Mouse (Mus musculus): ENCODE data around the gene Vbp1. TPM values are rescaled to one million over a fixed set of nuclear protein-coding genes. Genes with fewer than 3 reads are reported as not detected.
"Not testable (repeated sequence)": the region's sequence is repeated elsewhere in the genome, so short reads cannot be mapped to it uniquely, and the experiment has no call there.

The Vbp1 gene
- polyA plus RNA-seq (2014; fragmentation: Nextera tagmentation; extraction: Ambion mirVana): 146 and 155 TPM in 2 replicates

DNA sequence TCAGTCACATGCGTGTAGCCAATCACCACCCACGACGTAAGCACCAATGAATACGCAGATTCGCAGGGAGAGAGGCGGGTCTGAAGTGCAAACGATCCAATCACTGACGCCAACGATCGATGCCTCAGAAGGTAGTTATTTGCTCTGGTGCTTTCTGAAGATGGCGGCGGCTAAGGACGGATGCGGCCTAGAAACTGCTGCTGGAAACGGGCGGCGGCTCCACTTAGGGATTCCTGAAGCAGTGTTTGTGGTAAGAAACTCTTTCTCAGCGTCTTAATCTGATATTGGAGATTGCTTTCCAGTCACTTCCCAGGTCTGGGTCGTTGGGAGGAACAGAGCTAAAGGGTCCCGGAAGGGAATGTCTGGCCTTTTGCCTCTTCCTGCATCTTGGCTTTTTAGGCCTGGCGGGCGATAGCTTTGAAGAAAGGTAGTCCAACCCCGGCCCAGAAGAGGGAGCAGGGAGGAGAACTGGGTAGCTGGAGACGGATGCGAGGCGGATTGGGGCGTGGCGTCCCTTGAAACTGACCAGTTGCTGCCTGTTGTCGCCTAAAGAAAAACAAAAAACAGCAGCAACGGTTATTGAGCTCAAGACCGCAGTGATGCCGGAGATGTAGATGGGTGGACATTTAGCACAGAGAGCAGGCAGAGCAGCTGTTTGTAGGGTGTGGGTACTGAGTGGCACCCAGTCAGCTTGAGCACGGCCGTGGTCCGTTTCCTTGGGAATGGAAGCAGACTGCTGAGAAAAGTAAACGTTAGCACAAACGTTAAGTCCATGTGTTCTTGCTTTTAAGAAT, at the start of gene Vbp1:
Gene Vbp1, plus strand, starts transcription at position 121 of the 794 bp plus-strand sequence.
- peak; percentile 99 for ATAC-seq (replicated peaks; ENCODE audit: low FRiP score, low TSS enrichment, low read depth)
- peak; percentile 81 for DNase-seq (ENCODE audit: low spot score)

DNA sequence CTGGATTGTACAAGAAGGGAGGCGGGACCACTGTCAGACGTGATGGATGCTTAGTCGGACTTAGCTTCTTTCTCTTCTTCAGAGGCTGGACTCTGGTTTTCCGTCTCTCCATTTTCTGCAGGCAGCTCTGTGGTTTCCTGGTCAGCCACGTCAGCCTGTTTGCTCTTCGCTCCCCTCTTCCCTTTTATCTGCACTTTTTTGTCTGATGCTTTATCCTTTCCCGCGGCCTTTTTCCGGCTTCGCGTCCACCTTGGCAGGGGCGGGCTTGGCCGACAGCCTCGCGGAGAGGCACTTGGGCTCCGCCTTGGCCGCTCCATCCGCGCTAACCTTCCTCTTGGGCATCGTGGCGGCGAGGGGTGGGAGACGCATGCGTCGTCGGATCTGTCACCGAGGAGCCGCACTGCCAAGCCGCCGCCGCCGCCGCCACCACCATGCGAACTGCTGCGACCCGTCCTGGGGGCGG, 38.9 kb upstream of the Vbp1 start:
- H3K27me3 ChIP-seq (replicated peaks; ENCODE audit: control insufficient read depth, insufficient read depth, low read length); H3K27ac ChIP-seq (ENCODE audit: low read depth); H3K36me3 ChIP-seq (ENCODE audit: control insufficient read depth, insufficient read depth, low read length); H3K4me1 ChIP-seq (replicated peaks; ENCODE audit: control insufficient read depth, insufficient read depth, low read length); H3K9me3 ChIP-seq (ENCODE audit: control insufficient read depth, low read length): not testable (repeated sequence)
- peak; percentile 77 for ATAC-seq (replicated peaks; ENCODE audit: low FRiP score, low TSS enrichment, low read depth)
- WGBS: 10% methylated on average over 37 of the region's 37 CpGs
- Histone ChIP-seq H3K9ac (ENCODE audit: low read length) (peak overlapping the region; percentile 30), H3K4me3 (ENCODE audit: low read depth, low read length) (peak overlapping the region; percentile 32), H3K4me2 (ENCODE audit: low read length) (peak overlapping the region; percentile 42)
- peak; percentile 79 for DNase-seq (ENCODE audit: low spot score)

More for the DNA sequence above, at the start of gene Vbp1:
- Histone ChIP-seq H3K36me3 (ENCODE audit: control insufficient read depth, insufficient read depth, low read length) (0 out of 2 replicates have a peak, but pooled peaks cover 3% of the 10 kb centered on the region), H3K4me1 (replicated peaks; ENCODE audit: control insufficient read depth, insufficient read depth, low read length) (no peaks in the 10 kb centered on the region; the same call in 1 of the 2 replicates), H3K27me3 (replicated peaks; ENCODE audit: control insufficient read depth, insufficient read depth, low read length) (no peaks in the 10 kb centered on the region), H3K9me3 (ENCODE audit: control insufficient read depth, low read length) (no peaks in the 10 kb centered on the region), H3K4me3 (ENCODE audit: low read depth, low read length) (peak within 1 kb of the TSS; percentile 59), H3K9ac (ENCODE audit: low read length) (peak within 1 kb of the TSS; percentile 65), H3K4me2 (ENCODE audit: low read length) (peak within 1 kb of the TSS; percentile 40), H3K27ac (ENCODE audit: low read depth) (peak within 1 kb of the TSS; percentile 88)
- 12% methylated on average over 37 of the region's 37 CpGs for WGBS

DNA sequence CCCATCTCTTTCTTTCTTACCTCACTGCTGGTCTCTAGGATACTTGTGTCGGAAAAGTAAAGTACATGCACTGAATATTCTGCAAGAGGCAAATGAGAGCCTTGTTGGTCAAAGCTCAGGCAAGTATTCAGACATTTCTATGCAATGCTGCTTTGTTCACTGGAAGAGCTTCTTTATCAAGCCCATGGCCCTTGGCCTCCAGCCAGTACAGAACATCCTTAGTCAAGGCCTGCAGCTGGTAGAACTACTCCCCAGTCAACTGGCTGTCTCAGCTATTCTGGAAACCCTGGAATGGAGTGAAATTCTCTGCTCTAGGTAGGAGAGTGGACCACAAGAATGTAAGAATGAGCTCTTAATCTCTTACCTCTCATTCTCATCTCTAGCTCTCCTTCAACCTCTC, 24.2 kb upstream of the Vbp1 start:
- H3K4me3 ChIP-seq (ENCODE audit: low read depth, low read length): no peak overlapping the region
- no peaks in the 10 kb centered on the region for H3K27me3 ChIP-seq (replicated peaks; ENCODE audit: control insufficient read depth, insufficient read depth, low read length)
- 75% methylated on average over 1 of the region's 1 CpGs for WGBS
- DNase-seq (ENCODE audit: low spot score): no peak
- no peaks in the 10 kb centered on the region for H3K36me3 ChIP-seq (ENCODE audit: control insufficient read depth, insufficient read depth, low read length)
- ATAC-seq (replicated peaks; ENCODE audit: low FRiP score, low TSS enrichment, low read depth): no peak
- H3K9me3 ChIP-seq (ENCODE audit: control insufficient read depth, low read length): no peaks in the 10 kb centered on the region
- H3K27ac ChIP-seq (ENCODE audit: low read depth): no peak overlapping the region
- no peak overlapping the region for H3K4me2 ChIP-seq (ENCODE audit: low read length)
- H3K9ac ChIP-seq (ENCODE audit: low read length): no peak overlapping the region
- H3K4me1 ChIP-seq (replicated peaks; ENCODE audit: control insufficient read depth, insufficient read depth, low read length): no peaks in the 10 kb centered on the region

- H3K4me2 ChIP-seq (ENCODE audit: low read length): peak overlapping the region; percentile 23; the same call in 1 of the 2 replicates
- ATAC-seq (replicated peaks; ENCODE audit: low FRiP score, low TSS enrichment, low read depth): no peak; the same call in 1 of the 2 replicates
These were observed 316 bp upstream of the Vbp1 start for GRCm38 (mm10) chrX:75513787-75514178.

GRCm38 (mm10) chrX:75577582-75578324, 63.7 kb downstream of the Vbp1 start, which contains the start of gene Rab39b:
TSS of gene Rab39b (minus strand) at chrX:75578231.
- Histone ChIP-seq H3K9ac (ENCODE audit: low read length) (no peak within 1 kb of the TSS), H3K36me3 (ENCODE audit: control insufficient read depth, insufficient read depth, low read length) (no peaks in the 10 kb centered on the region), H3K4me3 (ENCODE audit: low read depth, low read length) (peak within 1 kb of the TSS; percentile 38), H3K9me3 (ENCODE audit: control insufficient read depth, low read length) (no peaks in the 10 kb centered on the region), H3K4me1 (replicated peaks; ENCODE audit: control insufficient read depth, insufficient read depth, low read length) (no peaks in the 10 kb centered on the region), H3K27ac (ENCODE audit: low read depth) (no peak within 1 kb of the TSS), H3K27me3 (replicated peaks; ENCODE audit: control insufficient read depth, insufficient read depth, low read length) (no peaks in the 10 kb centered on the region), H3K4me2 (ENCODE audit: low read length) (peak within 1 kb of the TSS; percentile 52)
- DNase-seq (ENCODE audit: low spot score) (peak; percentile 63), ATAC-seq (replicated peaks; ENCODE audit: low FRiP score, low TSS enrichment, low read depth) (no peak)
- 13% methylated on average over 40 of the region's 41 CpGs for WGBS

More at GRCm38 (mm10) chrX:75513787-75514178, 316 bp upstream of the Vbp1 start:
- H3K9ac ChIP-seq (ENCODE audit: low read length): no peak overlapping the region
- no peaks in the 10 kb centered on the region for H3K9me3 ChIP-seq (ENCODE audit: control insufficient read depth, low read length)
- no peak overlapping the region for H3K27ac ChIP-seq (ENCODE audit: low read depth)
- H3K4me3 ChIP-seq (ENCODE audit: low read depth, low read length): peak overlapping the region; percentile 59; the same call in 1 of the 2 replicates
- WGBS: 21% methylated on average over 3 of the region's 3 CpGs
- DNase-seq (ENCODE audit: low spot score): no peak
- H3K4me1 ChIP-seq (replicated peaks; ENCODE audit: control insufficient read depth, insufficient read depth, low read length): no peaks in the 10 kb centered on the region; the same call in 1 of the 2 replicates
- H3K27me3 ChIP-seq (replicated peaks; ENCODE audit: control insufficient read depth, insufficient read depth, low read length): no peaks in the 10 kb centered on the region
- H3K36me3 ChIP-seq (ENCODE audit: control insufficient read depth, insufficient read depth, low read length): 0 out of 2 replicates have a peak, but pooled peaks cover 3% of the 10 kb centered on the region

DNA sequence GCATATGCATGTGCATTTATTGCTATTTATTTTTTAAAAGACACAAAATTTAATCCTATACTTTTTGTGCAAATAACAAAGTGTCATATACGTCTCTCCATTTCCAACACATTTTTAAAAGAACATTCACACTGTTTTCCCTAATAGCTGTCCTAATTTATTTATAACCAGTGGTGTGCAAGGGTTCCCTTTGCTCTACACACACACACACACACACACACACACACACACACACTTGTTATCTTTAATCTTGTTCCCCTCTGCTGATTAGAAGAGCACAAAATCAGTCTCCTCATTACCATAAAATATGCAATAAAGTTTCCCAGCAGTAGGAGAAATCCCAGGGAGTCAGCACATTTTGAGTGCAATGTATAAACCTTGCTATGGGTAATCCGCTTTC, 64.4 kb downstream of the Vbp1 start:
- DNase-seq (ENCODE audit: low spot score) (no peak), ATAC-seq (replicated peaks; ENCODE audit: low FRiP score, low TSS enrichment, low read depth) (no peak)
- 78% methylated on average over 2 of the region's 2 CpGs for WGBS

More for the DNA sequence above, 64.4 kb downstream of the Vbp1 start:
- no peak overlapping the region for H3K9ac ChIP-seq (ENCODE audit: low read length)
- H3K4me1 ChIP-seq (replicated peaks; ENCODE audit: control insufficient read depth, insufficient read depth, low read length): no peaks in the 10 kb centered on the region
- H3K4me3 ChIP-seq (ENCODE audit: low read depth, low read length): no peak overlapping the region
- H3K27me3 ChIP-seq (replicated peaks; ENCODE audit: control insufficient read depth, insufficient read depth, low read length): no peaks in the 10 kb centered on the region
- no peak overlapping the region for H3K27ac ChIP-seq (ENCODE audit: low read depth)
- no peaks in the 10 kb centered on the region for H3K36me3 ChIP-seq (ENCODE audit: control insufficient read depth, insufficient read depth, low read length)
- no peak overlapping the region for H3K4me2 ChIP-seq (ENCODE audit: low read length)
- H3K9me3 ChIP-seq (ENCODE audit: control insufficient read depth, low read length): no peaks in the 10 kb centered on the region

Other genes starting within 250 kb of the Vbp1 start
- gene Fundc2, start 131.9 kb upstream of the Vbp1 start, polyA plus RNA-seq (2014; fragmentation: Nextera tagmentation; extraction: Ambion mirVana): 68.9 and 81.4 TPM in 2 replicates
- gene F8, start 131.7 kb upstream of the Vbp1 start, polyA plus RNA-seq (2014; fragmentation: Nextera tagmentation; extraction: Ambion mirVana): 1.6 and 1.8 TPM in 2 replicates
- 23.7 and 24.3 TPM in 2 replicates for gene Cmc4, start 97.7 kb upstream of the Vbp1 start, polyA plus RNA-seq (2014; fragmentation: Nextera tagmentation; extraction: Ambion mirVana)
- gene Mtcp1, start 97.7 kb upstream of the Vbp1 start, polyA plus RNA-seq (2014; fragmentation: Nextera tagmentation; extraction: Ambion mirVana): 10.6 and 12.3 TPM in 2 replicates
- 64.9 and 70.2 TPM in 2 replicates for gene Brcc3, start 97.7 kb upstream of the Vbp1 start, polyA plus RNA-seq (2014; fragmentation: Nextera tagmentation; extraction: Ambion mirVana)
- gene Rab39b, start 63.9 kb downstream of the Vbp1 start, polyA plus RNA-seq (2014; fragmentation: Nextera tagmentation; extraction: Ambion mirVana): 1.7 and 2.2 TPM in 2 replicates